Mouse (Mus musculus) retina, postnatal 7 days (tissue): ENCODE measurements around the gene Banf2.
A peak's percentile ranks its signal among the peaks of the same experiment; 100 is the strongest.

Experiments used
- DNase-seq: peaks from one replicate; pipeline ENCODE4 v3.0.0-alpha.2; 2012; ENCODE audit warnings: low read depth, low spot score

Banf2 gene

DNA sequence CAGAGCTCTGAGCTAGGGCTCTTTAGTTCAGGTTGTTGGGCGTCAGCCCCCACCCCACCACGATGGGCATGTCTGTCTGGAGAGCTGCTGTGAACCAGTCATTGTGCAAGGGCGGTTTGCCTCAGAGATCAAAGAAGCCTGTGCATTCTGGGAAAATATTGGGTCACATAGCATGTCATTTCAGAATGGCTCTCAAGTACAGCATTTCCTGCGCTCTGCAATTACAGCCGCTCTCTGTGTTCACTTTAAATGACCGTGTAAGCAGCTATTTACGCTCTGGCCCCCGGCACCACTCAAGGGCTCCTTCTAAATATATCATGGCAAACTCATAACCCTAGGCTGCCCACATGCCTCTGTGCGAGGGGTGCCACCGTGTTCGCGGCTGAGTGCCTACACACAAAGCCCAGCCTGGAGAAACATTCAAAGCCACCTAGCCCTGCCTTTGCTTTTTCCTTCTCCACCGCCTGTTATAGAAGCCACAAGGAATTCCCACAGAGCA lies 68.7 kb downstream of the Banf2 start:
- no peak for DNase-seq

DNA sequence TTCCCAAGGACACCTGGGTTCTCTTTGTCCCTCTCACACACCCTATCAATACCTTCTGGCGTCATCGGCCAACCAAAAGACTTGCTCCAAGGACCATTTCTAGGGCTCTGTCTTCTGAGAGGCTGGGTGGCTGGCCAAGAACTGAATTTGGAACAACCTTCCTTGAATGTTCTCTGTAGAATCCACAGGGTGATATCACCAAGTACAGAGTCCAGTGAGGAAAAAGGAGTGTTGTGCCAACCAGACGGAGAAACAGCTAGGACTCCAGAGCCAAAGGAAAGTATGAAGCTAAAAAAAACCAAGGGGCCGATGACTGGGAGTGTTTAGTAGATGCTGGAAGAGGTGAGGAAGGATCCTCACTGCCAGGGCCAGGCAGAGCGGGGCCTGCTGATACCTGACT lies 74.5 kb downstream of the Banf2 start:
- no peak for DNase-seq

DNA sequence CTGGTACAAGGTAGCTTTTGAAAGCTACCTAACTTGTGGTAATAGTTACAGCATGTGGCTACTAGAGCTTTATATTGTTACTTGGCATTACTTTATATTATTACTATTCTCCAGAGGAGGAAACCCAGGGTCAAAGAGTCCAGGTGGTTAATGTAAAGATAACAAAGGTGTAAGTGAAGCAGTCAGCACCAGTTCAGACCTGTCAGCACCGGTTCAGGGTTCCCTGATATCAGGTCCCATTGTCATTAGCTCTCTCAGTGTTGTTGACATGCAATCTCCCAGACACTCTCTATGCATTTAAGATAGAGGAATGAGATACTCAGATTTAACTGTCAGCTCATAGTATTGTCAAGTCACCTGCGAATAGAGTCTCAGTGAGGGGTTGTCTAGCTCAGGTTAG lies 75.0 kb downstream of the Banf2 start:
- no peak for DNase-seq

DNA sequence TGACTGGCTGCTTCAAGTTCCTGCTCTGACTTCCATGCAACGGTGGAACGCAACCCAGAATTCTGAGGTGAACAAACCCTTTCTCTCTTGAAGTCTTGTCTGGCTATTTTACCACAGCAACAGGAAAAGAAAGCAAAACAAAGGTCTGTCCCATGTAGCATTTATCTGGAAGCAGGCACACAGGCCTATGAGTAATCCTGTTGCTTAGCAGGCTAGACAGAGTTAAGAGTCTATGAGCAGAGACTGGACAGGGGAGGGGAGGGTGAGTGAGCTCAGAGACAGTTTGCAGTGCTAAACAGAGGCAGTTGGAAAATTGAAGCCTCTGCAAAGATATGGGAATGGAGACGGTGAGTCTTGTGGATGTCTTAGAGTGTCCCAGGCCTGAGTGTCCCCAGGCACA lies 75.5 kb downstream of the Banf2 start:
- no peak for DNase-seq

DNA sequence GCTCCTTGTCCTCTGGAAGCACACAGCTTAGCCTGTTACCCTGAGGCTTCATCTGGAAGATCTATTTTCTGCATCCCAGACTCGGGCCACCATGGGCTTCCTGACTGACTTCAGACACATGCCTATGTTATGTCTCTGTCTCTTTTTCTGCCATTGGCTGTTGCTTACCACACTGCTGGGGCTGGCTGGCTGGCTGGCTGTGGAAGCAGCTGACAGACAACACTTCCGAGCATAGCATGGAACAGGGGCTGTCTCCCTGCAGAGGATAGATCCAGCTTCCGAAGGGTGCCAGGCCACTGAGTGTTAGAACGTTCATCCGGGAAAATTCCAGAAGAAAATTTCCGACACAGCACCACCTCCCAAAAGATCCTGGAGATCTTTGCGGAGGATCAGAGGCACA lies 79.1 kb downstream of the Banf2 start:
- DNase-seq = no peak

DNA sequence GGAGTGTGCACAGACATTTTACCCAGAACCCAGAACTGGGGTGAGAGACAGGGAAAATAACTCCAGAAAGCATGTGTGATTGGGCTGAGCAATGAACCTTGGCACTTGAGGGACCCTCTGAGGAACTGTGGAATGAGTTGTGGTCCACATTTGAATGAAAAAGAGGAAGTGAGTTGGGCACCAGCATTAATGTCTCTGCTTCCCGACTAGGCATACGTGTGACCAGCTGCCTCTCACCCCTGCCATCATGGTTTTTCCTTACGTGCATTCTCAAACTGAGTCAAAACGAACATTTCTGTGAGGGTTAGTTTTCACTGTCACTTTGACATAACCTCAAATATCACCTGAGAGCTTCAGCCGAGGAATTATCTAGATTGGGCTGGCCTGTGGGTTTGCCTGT lies 79.8 kb downstream of the Banf2 start:
- no peak for DNase-seq

DNA sequence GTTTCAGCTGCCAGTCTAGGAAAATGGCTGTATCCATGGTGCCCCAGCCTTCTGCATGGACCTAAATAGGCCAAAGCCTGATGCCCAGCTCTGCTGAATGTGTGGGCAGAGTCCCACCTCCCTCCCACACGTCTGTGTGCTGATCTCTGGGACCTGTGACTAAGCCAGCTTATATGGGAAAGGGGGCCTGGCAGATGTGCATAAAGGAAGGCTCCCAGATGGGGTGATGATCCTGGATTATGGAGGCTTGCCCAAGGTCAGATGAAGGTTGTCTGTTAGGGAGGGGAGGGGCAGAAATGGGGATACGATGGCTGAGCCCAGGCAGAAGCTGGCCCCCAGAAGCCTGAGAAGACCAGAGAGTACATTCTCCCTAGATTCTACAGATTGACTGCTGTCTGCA lies 85.2 kb downstream of the Banf2 start:
- DNase-seq = peak; percentile 54

DNA sequence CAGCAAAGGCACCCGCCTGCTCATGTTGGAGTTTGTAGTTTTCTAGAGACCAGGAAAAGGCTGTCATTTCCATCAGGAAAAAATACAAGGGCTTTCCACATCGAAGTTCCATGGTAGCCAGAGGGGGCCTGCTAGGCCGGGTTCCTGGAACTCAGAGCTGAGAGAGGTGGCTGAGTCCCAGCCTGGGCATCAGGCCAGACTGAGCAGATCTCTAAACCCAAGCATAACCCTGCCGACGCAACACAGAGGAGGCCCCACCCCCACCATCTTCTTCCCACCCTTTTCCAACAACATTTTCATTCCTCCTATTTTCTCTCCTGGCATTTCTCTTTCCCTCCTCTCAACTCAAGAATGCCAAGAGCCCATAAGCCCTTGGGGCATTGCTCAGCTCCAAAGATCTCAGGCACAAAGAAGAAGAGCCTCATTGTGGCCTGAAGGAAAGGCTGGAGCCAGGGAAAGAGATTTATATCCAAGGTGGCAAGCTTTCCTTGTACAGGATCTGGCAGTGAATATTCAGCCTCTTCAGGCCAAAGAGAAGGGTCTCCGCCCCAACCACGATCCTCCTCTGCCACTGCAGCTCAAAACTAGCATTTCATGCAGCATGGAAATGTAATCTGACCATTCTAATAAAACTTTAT lies 87.4 kb downstream of the Banf2 start:
- DNase-seq = no peak

DNA sequence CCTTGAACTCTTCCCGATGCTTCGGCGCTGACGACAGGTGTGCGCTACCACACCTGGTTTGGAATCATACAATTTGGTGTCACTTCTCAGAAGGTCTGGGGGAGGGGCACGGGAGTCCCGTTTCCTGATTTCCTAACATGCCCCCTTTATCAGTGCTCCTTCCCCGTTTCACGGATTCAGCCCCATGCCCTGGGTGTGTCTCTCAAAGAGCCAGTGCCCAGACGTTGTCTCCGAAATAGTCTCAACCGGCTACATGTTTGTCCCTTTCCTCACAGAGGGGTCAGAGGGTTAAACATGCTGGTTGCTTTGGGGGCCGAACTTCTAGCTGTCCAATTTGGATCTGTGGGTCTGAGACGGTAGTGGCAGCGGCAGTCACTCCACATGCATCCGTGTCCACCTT lies 89.2 kb downstream of the Banf2 start:
- DNase-seq = no peak
